Mouse (Mus musculus): ENCODE data around the gene Palld.

DNA sequence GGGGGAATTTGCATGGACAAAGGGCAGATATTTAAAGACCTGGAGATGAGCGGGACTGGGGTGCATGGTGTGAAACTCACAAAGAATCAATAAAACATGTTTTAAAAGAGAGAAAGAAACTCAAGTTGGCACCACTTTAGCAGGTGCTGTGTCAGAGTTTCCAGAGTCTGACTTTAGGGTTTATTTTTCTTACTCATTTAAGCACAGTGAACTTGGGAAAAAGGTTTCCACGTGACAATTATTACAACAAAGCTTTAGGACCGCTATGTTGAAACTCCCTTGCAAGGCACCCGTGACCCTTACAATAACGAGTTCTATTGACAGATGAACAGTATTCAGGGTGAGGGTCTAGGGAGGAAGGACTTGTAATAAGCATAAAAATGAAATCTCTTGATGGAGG, 440.3 kb downstream of the Palld start:
- no peak for TF ChIP-seq GATA1 (IDR thresholded peaks at IDR 0.05; ENCODE audit: low read length)
- TF ChIP-seq TAL1 (IDR thresholded peaks at IDR 0.05; ENCODE audit: low read length): no peak
